Mouse (Mus musculus): ENCODE measurements around the gene B4galnt1. TPM values are rescaled to one million over a fixed set of nuclear protein-coding genes. Genes with fewer than 3 reads are reported as not detected.

B4galnt1 gene
- total and polyA plus RNA-seq, 2 experiments from 2014 or later, result 88.6 to 134 TPM

DNA sequence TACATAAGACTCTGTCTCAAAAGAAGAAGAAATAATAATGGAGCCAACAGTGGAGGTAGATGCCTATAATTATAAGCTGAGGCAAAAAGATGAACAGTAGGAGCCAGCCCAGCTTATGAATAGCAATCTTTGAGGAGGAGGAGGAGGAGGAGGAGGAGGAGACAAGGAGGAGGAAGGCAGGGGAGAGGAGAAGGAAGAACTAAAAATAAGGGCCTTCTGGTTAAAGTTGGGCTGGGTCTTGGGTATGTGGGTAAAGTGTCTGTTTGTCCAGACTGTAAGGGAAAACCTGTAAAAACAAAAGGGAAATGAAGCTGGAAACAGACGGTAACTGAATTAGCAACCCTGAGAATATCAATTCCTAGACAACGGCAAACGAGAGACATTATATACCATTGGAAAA, 43.0 kb upstream of the B4galnt1 start:
- no peaks in the 10 kb centered on the region for H3K9me3 ChIP-seq (ENCODE audit: low read length)
- no peaks in the 10 kb centered on the region for H3K27me3 ChIP-seq (ENCODE audit: insufficient read depth, low read length)
- H3K9ac ChIP-seq (replicated peaks; ENCODE audit: low read length, poor library complexity, severe bottlenecking), result peak overlapping the region; percentile 56; the same call in 1 of the 2 replicates
- no peak for DNase-seq (ENCODE audit: low spot score)
- peak overlapping the region; percentile 85 for H3K4me3 ChIP-seq (ENCODE audit: low read depth, low read length)
- H3K4me1 ChIP-seq (ENCODE audit: insufficient read depth, low read length), result no peaks in the 10 kb centered on the region
- TF ChIP-seq CTCF (IDR thresholded peaks at IDR 0.05), result no peak
- 82% methylated on average over 3 of the region's 3 CpGs for WGBS
- no peak for ATAC-seq (ENCODE audit: low FRiP score)
- H3K36me3 ChIP-seq (ENCODE audit: insufficient read depth, low read length), result peaks cover 12% of the 10 kb centered on the region
- H3K27ac ChIP-seq (ENCODE audit: low read depth, low read length), result peak overlapping the region; percentile 87
- peak overlapping the region; percentile 60 for H3K4me2 ChIP-seq (ENCODE audit: low read depth, low read length, poor library complexity, severe bottlenecking)

DNA sequence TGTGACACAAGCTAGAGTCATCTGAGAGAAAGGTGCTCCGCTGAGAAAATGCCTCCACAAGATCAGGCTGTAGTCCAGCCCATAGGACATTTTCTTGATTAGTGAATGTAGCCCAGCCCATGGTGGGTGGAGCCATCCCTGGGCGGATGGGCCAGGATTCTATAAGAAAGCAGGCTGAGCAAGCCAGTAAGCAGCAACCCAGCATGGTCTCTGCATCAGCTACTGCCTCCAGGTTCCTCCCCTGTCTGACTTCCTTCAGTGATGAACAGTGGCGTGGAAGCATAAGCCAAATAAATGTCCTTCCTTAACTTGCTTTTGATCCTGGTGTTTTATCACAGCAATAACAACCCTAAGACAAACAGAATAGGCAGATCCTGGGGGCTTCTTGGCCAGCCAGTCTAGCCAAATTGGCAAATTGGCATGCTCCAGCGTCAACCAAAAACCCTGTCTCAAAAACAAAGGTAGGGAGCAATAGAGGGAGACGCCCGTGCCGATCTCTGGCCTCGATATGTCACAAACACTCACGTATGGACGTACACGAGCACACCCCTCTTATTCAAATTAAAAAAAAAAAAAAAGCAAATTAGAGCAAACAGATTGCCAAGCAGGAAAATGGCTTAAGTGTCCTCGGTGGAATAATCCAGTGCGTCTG, 42.1 kb upstream of the B4galnt1 start:
- WGBS, result 3% methylated on average over 13 of the region's 13 CpGs
- ATAC-seq (ENCODE audit: low FRiP score), result peak; percentile 31; the same call in 1 of the 2 replicates
- DNase-seq (ENCODE audit: low spot score), result peak; percentile 83

DNA sequence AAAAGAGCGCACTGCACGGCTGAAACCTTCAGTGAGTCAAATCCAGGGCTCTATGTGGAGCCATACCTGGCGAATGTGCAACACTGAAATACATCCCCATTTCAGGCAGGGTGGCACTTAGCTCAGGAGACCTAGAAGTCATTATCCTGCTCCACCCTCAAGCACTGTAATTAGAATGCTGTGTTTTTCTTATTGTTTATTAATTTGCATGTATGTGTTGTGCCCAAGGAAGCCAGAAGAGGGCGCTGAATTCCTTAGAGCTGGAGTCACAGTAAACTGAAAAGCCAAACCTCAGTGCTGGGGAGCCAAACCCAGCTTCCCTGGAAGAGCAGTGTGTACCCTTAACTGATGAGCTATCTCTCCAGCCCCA, 41.6 kb upstream of the B4galnt1 start:
- H3K4me3 ChIP-seq (ENCODE audit: low read depth, low read length), result peak overlapping the region; percentile 25; the same call in 1 of the 2 replicates
- H3K36me3 ChIP-seq (ENCODE audit: insufficient read depth, low read length), result peaks cover 7% of the 10 kb centered on the region; the same call in 1 of the 2 replicates
- WGBS, result 5% methylated on average over 4 of the region's 4 CpGs
- H3K9ac ChIP-seq (replicated peaks; ENCODE audit: low read length, poor library complexity, severe bottlenecking), result peak overlapping the region; percentile 24; the same call in 1 of the 2 replicates
- no peaks in the 10 kb centered on the region for H3K4me1 ChIP-seq (ENCODE audit: insufficient read depth, low read length)
- DNase-seq (ENCODE audit: low spot score), result peak; percentile 85
- peak overlapping the region; percentile 60 for H3K4me2 ChIP-seq (ENCODE audit: low read depth, low read length, poor library complexity, severe bottlenecking)
- H3K9me3 ChIP-seq (ENCODE audit: low read length), result no peaks in the 10 kb centered on the region
- no peaks in the 10 kb centered on the region for H3K27me3 ChIP-seq (ENCODE audit: insufficient read depth, low read length)
- peak overlapping the region; percentile 87 for H3K27ac ChIP-seq (ENCODE audit: low read depth, low read length)
- ATAC-seq (ENCODE audit: low FRiP score), result no peak
- TF ChIP-seq CTCF (IDR thresholded peaks at IDR 0.05), result peak; percentile 84

More for the DNA sequence above, 42.1 kb upstream of the B4galnt1 start:
- Histone ChIP-seq H3K27me3 (ENCODE audit: insufficient read depth, low read length) (no peaks in the 10 kb centered on the region), H3K4me3 (ENCODE audit: low read depth, low read length) (peak overlapping the region; percentile 25), H3K4me1 (ENCODE audit: insufficient read depth, low read length) (no peaks in the 10 kb centered on the region), H3K9me3 (ENCODE audit: low read length) (no peaks in the 10 kb centered on the region), H3K36me3 (ENCODE audit: insufficient read depth, low read length) (peaks cover 7% of the 10 kb centered on the region; the same call in 1 of the 2 replicates), H3K4me2 (ENCODE audit: low read depth, low read length, poor library complexity, severe bottlenecking) (peak overlapping the region; percentile 60), H3K27ac (ENCODE audit: low read depth, low read length) (peak overlapping the region; percentile 87), H3K9ac (replicated peaks; ENCODE audit: low read length, poor library complexity, severe bottlenecking) (peak overlapping the region; percentile 24; the same call in 1 of the 2 replicates)
- no peak for TF ChIP-seq CTCF (IDR thresholded peaks at IDR 0.05)

DNA sequence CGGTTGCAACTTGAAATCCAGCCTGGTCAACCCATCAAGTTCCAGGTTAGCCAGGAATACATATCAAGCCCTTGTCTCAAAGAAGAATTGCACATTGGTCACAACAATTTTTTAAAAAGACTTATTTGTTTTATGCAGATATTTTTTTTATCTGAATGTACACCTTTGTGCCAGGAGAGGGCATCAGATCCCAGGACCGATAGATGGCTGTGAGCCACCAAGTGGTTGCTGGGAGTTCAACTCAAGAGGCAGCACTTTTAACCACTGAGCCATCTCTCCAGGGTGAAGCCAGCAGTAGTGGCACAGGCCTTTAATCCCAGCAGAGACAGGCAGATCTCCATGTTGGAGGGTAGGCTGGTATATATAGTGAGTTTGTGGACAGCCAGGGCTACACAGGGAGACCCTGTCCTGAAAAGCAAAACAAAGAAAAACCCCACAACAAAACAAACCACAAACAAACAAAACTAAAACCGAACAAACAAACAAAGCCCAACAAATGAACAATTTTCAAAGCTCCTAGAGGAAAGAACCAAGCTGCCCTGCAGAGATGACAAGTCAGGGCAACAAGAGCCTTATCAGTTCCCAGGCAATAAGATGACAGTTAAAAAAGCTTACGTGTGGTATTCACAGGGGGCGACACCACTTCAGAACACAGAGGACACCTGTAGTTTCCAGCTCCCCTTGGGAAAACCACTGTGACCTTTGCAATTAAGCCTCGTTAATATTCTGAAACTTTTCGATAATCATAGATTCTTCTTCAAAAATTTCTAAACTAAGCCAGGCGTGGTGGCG, 39.6 kb upstream of the B4galnt1 start:
- peak; percentile 78 for TF ChIP-seq CTCF (IDR thresholded peaks at IDR 0.05)
- Histone ChIP-seq H3K4me1 (ENCODE audit: insufficient read depth, low read length) (no peaks in the 10 kb centered on the region), H3K4me3 (ENCODE audit: low read depth, low read length) (no peak overlapping the region), H3K36me3 (ENCODE audit: insufficient read depth, low read length) (no peaks in the 10 kb centered on the region), H3K9me3 (ENCODE audit: low read length) (no peaks in the 10 kb centered on the region), H3K4me2 (ENCODE audit: low read depth, low read length, poor library complexity, severe bottlenecking) (no peak overlapping the region), H3K9ac (replicated peaks; ENCODE audit: low read length, poor library complexity, severe bottlenecking) (no peak overlapping the region), H3K27ac (ENCODE audit: low read depth, low read length) (no peak overlapping the region), H3K27me3 (ENCODE audit: insufficient read depth, low read length) (no peaks in the 10 kb centered on the region)
- DNase-seq (ENCODE audit: low spot score) (peak; percentile 73), ATAC-seq (ENCODE audit: low FRiP score) (no peak)
- 73% methylated on average over 9 of the region's 9 CpGs for WGBS

DNA sequence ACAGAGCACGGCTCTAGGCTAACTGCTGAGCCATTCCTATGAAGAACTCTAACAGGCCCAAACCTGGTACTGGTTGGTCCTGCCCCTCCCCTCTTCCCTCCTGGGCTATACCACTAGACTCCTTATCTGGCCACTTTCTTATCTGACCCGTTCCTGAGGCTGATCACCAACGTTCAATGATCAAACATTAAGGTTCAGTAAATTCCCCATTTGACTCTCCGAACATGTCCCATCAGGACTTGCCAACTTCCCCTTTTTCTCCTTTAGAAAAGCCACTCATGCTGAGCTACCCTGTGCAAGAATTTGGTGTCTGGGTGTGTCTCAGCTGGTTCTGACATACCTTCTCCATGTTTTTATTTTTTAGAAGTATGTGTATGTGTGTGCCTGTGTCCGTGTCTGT, 38.4 kb upstream of the B4galnt1 start:
- ATAC-seq (ENCODE audit: low FRiP score) (no peak), DNase-seq (ENCODE audit: low spot score) (no peak)
- Histone ChIP-seq H3K4me1 (ENCODE audit: insufficient read depth, low read length) (no peaks in the 10 kb centered on the region), H3K9ac (replicated peaks; ENCODE audit: low read length, poor library complexity, severe bottlenecking) (no peak overlapping the region), H3K27me3 (ENCODE audit: insufficient read depth, low read length) (no peaks in the 10 kb centered on the region), H3K4me2 (ENCODE audit: low read depth, low read length, poor library complexity, severe bottlenecking) (no peak overlapping the region), H3K9me3 (ENCODE audit: low read length) (no peaks in the 10 kb centered on the region), H3K36me3 (ENCODE audit: insufficient read depth, low read length) (no peaks in the 10 kb centered on the region), H3K4me3 (ENCODE audit: low read depth, low read length) (no peak overlapping the region), H3K27ac (ENCODE audit: low read depth, low read length) (no peak overlapping the region)
- TF ChIP-seq CTCF (IDR thresholded peaks at IDR 0.05), result no peak
- 83% methylated on average over 5 of the region's 5 CpGs for WGBS
